In the genomic region with DNA sequence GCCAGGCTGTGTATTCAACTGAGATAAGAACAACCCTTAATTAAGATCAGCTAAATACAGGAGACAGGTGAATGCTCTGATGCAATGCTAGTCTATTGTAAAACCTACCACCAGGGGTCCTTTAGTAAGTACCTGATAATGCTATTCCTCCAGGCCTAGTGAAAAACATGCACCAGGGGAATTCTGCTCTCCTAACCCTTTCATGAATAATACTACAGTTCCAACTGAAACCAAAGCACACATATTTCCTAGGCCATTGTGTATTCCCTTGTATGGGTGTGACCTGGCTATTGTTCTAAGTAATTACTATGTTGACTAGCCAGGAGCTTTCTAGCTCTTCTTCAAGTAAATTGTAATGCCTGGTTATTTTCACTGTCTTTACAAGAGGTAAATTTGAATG, we compare ENCODE assay signal across 38 mouse cellular contexts. TPM values are rescaled to one million over a fixed set of nuclear protein-coding genes. Genes with fewer than 3 reads are reported as not detected.
"Had no signal": no experiment of that assay in that cellular context is flagged by ENCODE, and none has a peak within 500 bp of the region (broad histone marks: within the 10 kb centered on the region; RNA-seq: fewer than 3 reads in every experiment).

No protein-coding gene starts in this region.

- H3K4me2 ChIP-seq: heart, embryonic 11.5 days; heart, embryonic 13.5 days; heart, embryonic 15.5 days; hindbrain, embryonic 13.5 days; hindbrain, embryonic 15.5 days; kidney, embryonic 15.5 days; limb, embryonic 13.5 days; limb, embryonic 15.5 days; liver, embryonic 12.5 days had no signal

- H3K9me3 ChIP-seq: heart, embryonic 15.5 days; hindbrain, embryonic 13.5 days; hindbrain, embryonic 15.5 days; kidney, embryonic 15.5 days; limb, embryonic 15.5 days; liver, embryonic 12.5 days had no signal

- H3K4me3 ChIP-seq: heart, adult 2 months; heart, embryonic 13.5 days; heart, embryonic 15.5 days; hindbrain, embryonic 13.5 days; hindbrain, embryonic 15.5 days; kidney, embryonic 15.5 days; left cerebral cortex, adult 2 months; limb, embryonic 13.5 days; limb, embryonic 15.5 days; liver, embryonic 12.5 days had no signal

- H3K9ac ChIP-seq: heart, embryonic 13.5 days; heart, embryonic 15.5 days; hindbrain, embryonic 13.5 days; hindbrain, embryonic 15.5 days; kidney, embryonic 15.5 days; limb, embryonic 13.5 days; limb, embryonic 15.5 days; liver, embryonic 12.5 days; liver, embryonic 14.5 days had no signal

- H3K27ac ChIP-seq: heart, adult 2 months; heart, embryonic 13.5 days; heart, embryonic 15.5 days; hindbrain, embryonic 13.5 days; hindbrain, embryonic 15.5 days; hindbrain, postnatal 0 days; kidney, embryonic 15.5 days; kidney, postnatal 0 days; left cerebral cortex, adult 2 months; limb, embryonic 13.5 days; limb, embryonic 15.5 days; liver, embryonic 12.5 days; liver, embryonic 14.5 days had no signal

- ATAC-seq: hindbrain, postnatal 0 days; liver, embryonic 12.5 days had no signal

- H3K36me3 ChIP-seq: heart, embryonic 13.5 days; heart, embryonic 15.5 days; hindbrain, embryonic 13.5 days; hindbrain, embryonic 15.5 days; kidney, embryonic 15.5 days; limb, embryonic 13.5 days; limb, embryonic 15.5 days; liver, embryonic 12.5 days had no signal

- H3K27me3 ChIP-seq: heart, embryonic 13.5 days; heart, embryonic 15.5 days; hindbrain, embryonic 13.5 days; hindbrain, embryonic 15.5 days; kidney, embryonic 15.5 days; limb, embryonic 13.5 days; limb, embryonic 15.5 days; liver, embryonic 12.5 days had no signal

- DNase-seq: gastrocnemius, postnatal 14 days; gastrocnemius, postnatal 36 days; heart, adult 2 months; heart, postnatal 14 days; heart, postnatal 36 days; kidney, adult 11 months; kidney, adult 2 months; kidney, adult 9 months; kidney, postnatal 14 days; kidney, postnatal 36 days; left cerebral cortex, postnatal 4 days had no signal

- H3K4me1 ChIP-seq: heart, embryonic 13.5 days; heart, embryonic 15.5 days; hindbrain, embryonic 13.5 days; hindbrain, embryonic 15.5 days; kidney, embryonic 15.5 days; limb, embryonic 13.5 days; limb, embryonic 15.5 days; liver, embryonic 12.5 days had no signal

RNA-seq across cellular contexts. Expression of a gene that starts 11.7 kb away (rescaled TPM):
- total RNA-seq: gastrocnemius, adult 8-10 months; gastrocnemius, postnatal 14 days; heart, adult 2 months; heart, postnatal 14 days; heart, postnatal 36 days; hematopoietic stem cell, adult 5-6 weeks; hindbrain, postnatal 0 days; layer of hippocampus, adult 18-20 months; layer of hippocampus, adult 8-10 months; layer of hippocampus, postnatal 10 days; layer of hippocampus, postnatal 25 days; left cerebral cortex, adult 2 months; left cerebral cortex, postnatal 14 days; left cerebral cortex, postnatal 4 days had no signal
- polyA plus RNA-seq: gonadal fat pad, adult 2 months; heart, adult 2 months; heart, embryonic 11.5 days; heart, embryonic 13.5 days; heart, embryonic 15.5 days; heart, postnatal 0 days; hindbrain, embryonic 11.5 days; hindbrain, embryonic 13.5 days; hindbrain, embryonic 15.5 days; hindbrain, postnatal 0 days; intestine, embryonic 14.5 days; kidney, embryonic 15.5 days; kidney, postnatal 0 days; large intestine, adult 2 months; limb, embryonic 11.5 days; limb, embryonic 13.5 days; limb, embryonic 15.5 days; liver, embryonic 12.5 days had no signal

RNA-seq across cellular contexts. Expression of a gene that starts 23.5 kb away (rescaled TPM):
- total RNA-seq: gastrocnemius, adult 8-10 months; gastrocnemius, postnatal 14 days; gastrocnemius, postnatal 36 days; heart, adult 2 months; heart, postnatal 14 days; heart, postnatal 36 days; hematopoietic stem cell, adult 5-6 weeks; hindbrain, postnatal 0 days; layer of hippocampus, adult 18-20 months; layer of hippocampus, adult 8-10 months; layer of hippocampus, postnatal 10 days; layer of hippocampus, postnatal 25 days; left cerebral cortex, adult 2 months; left cerebral cortex, postnatal 14 days; left cerebral cortex, postnatal 4 days had no signal
- polyA plus RNA-seq: heart, adult 2 months; heart, embryonic 11.5 days; heart, embryonic 13.5 days; hindbrain, embryonic 11.5 days; hindbrain, embryonic 13.5 days; hindbrain, embryonic 15.5 days; hindbrain, postnatal 0 days; intestine, embryonic 14.5 days; kidney, adult 2 months; kidney, embryonic 15.5 days; kidney, postnatal 0 days; large intestine, adult 2 months; limb, embryonic 11.5 days; limb, embryonic 13.5 days; limb, embryonic 15.5 days; liver, embryonic 12.5 days; liver, embryonic 14.5 days had no signal

RNA-seq across cellular contexts. Expression of a gene that starts 59.4 kb away (rescaled TPM):
- total RNA-seq: gastrocnemius, adult 18-20 months; gastrocnemius, adult 8-10 months; gastrocnemius, postnatal 14 days; gastrocnemius, postnatal 36 days; heart, adult 2 months; heart, postnatal 14 days; heart, postnatal 36 days; hematopoietic stem cell, adult 5-6 weeks; hindbrain, postnatal 0 days; layer of hippocampus, adult 18-20 months; layer of hippocampus, adult 8-10 months; layer of hippocampus, postnatal 10 days; layer of hippocampus, postnatal 25 days; left cerebral cortex, adult 2 months; left cerebral cortex, postnatal 14 days; left cerebral cortex, postnatal 4 days had no signal
- polyA plus RNA-seq: gonadal fat pad, adult 2 months; heart, adult 2 months; heart, embryonic 11.5 days; heart, embryonic 13.5 days; heart, embryonic 15.5 days; heart, postnatal 0 days; hindbrain, embryonic 11.5 days; hindbrain, embryonic 13.5 days; hindbrain, embryonic 15.5 days; hindbrain, postnatal 0 days; intestine, embryonic 14.5 days; kidney, embryonic 15.5 days; kidney, postnatal 0 days; limb, embryonic 11.5 days; limb, embryonic 13.5 days; limb, embryonic 15.5 days; liver, embryonic 12.5 days; liver, embryonic 14.5 days had no signal
